20 mouse cellular contexts compared by ENCODE assay signal in the genomic region with DNA sequence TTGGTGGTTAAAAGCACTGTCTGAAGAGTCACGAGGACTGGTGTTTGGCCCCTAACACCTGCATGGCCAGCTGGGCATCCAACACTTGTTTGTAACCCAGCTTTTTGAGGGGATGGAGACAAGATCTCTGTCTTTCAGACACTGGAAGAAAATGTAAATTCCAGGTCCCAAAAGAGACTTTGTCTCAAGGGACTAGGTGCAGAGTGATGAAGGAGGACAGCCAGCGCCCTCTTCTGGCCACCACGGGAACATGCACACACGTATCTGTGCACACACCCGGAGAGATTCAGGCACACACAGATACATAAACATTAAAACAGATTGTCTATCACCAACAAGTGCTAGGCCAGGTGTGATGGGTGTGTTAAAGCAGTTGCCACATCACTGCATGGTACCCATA.
DNase-seq lines count a peak whose midpoint lies in the region; ATAC-seq and TF ChIP-seq lines count a peak whose summit lies in the region.
"Had no signal": no experiment of that assay in that cellular context is flagged by ENCODE, and none has a peak within 500 bp of the region (broad histone marks: within the 10 kb centered on the region; RNA-seq: fewer than 3 reads in every experiment).

No protein-coding gene starts in this region.

- H3K9me3 ChIP-seq in heart, embryonic 12.5 days (replicated peaks), result no peaks in the 10 kb centered on the region
- H3K9me3 ChIP-seq in liver, embryonic 14.5 days (ENCODE audit: control insufficient read depth, low read length), result no peaks in the 10 kb centered on the region
- no peaks in the 10 kb centered on the region for H3K9me3 ChIP-seq in liver, embryonic 11.5 days (ENCODE audit: control insufficient read depth, low read length)
- H3K9me3 ChIP-seq in CH12.LX (replicated peaks; ENCODE audit: low read length), result peaks cover 7% of the 10 kb centered on the region
- H3K9me3 ChIP-seq: forebrain, embryonic 15.5 days; neural tube, embryonic 13.5 days had no signal

- H3K4me2 ChIP-seq in heart, embryonic 12.5 days, result no peak overlapping the region
- no peak overlapping the region for H3K4me2 ChIP-seq in liver, embryonic 14.5 days (ENCODE audit: low read depth)
- H3K4me2 ChIP-seq in liver, embryonic 11.5 days, result no peak overlapping the region
- no peak overlapping the region for H3K4me2 ChIP-seq in CH12.LX (ENCODE audit: insufficient read depth, low read depth, poor library complexity, severe bottlenecking)
- H3K4me2 ChIP-seq: forebrain, embryonic 15.5 days; hindbrain, embryonic 14.5 days; liver, embryonic 13.5 days; neural tube, embryonic 13.5 days had no signal

- peak; percentile 3 for TF ChIP-seq RAD21 in CH12.LX (IDR thresholded peaks at IDR 0.05; ENCODE audit: low read depth, low read length)

- no peak for DNase-seq in heart, adult 2 months
- no peak for DNase-seq in liver, embryonic 14.5 days (ENCODE audit: low read depth in 3 of 3, low spot score in 3 of 3)
- DNase-seq in liver, embryonic 11.5 days (ENCODE audit: low spot score), result no peak
- DNase-seq in CH12.LX (ENCODE audit: extremely low read depth), result no peak
- DNase-seq in spleen, postnatal 4 days (ENCODE audit: low spot score in 2 of 2), result no peak
- no peak for DNase-seq in frontal cortex, postnatal 36 days (ENCODE audit: low spot score in 2 of 2)
- DNase-seq: adrenal gland, adult 2 months; cerebellum, adult 18-20 months; heart, postnatal 14 days; kidney, adult 8-10 months; liver, embryonic 13.5 days; right cerebral cortex, postnatal 4 days; thymus, postnatal 14 days had no signal

- ATAC-seq in heart, embryonic 12.5 days (ENCODE audit: insufficient number of reproducible peaks, low FRiP score), result no peak
- no peak for ATAC-seq in liver, embryonic 14.5 days (ENCODE audit: insufficient read depth)
- ATAC-seq in liver, embryonic 11.5 days (replicated peaks; ENCODE audit: low FRiP score), result no peak
- ATAC-seq: forebrain, embryonic 15.5 days; midbrain, embryonic 16.5 days had no signal

- H3K27me3 ChIP-seq in heart, adult 2 months (ENCODE audit: control insufficient read depth, insufficient read depth, low read length), result no peaks in the 10 kb centered on the region
- no peaks in the 10 kb centered on the region; the same call in 1 of the 2 replicates for H3K27me3 ChIP-seq in heart, embryonic 12.5 days (replicated peaks)
- peaks cover 2% of the 10 kb centered on the region; the same call in 1 of the 2 replicates for H3K27me3 ChIP-seq in liver, embryonic 14.5 days (ENCODE audit: control insufficient read depth, insufficient read depth, low read length)
- H3K27me3 ChIP-seq in liver, embryonic 11.5 days (replicated peaks; ENCODE audit: control insufficient read depth, insufficient read depth, low read length), result no peaks in the 10 kb centered on the region; the same call in 1 of the 2 replicates
- no peaks in the 10 kb centered on the region for H3K27me3 ChIP-seq in CH12.LX (replicated peaks)
- H3K27me3 ChIP-seq: forebrain, embryonic 15.5 days had no signal

- in situ Hi-C loops in CH12.LX (cut with MboI; ENCODE audit: low pct_ligation_motif_present, low pct_unique_long_range_greater_than_20kb, low sequenced_read_pairs), result no loop called here

- H3K9ac ChIP-seq in heart, adult 2 months (ENCODE audit: low read depth, low read length), result no peak overlapping the region
- no peak overlapping the region for H3K9ac ChIP-seq in heart, embryonic 12.5 days
- no peak overlapping the region for H3K9ac ChIP-seq in liver, embryonic 14.5 days (replicated peaks)
- no peak overlapping the region for H3K9ac ChIP-seq in liver, embryonic 11.5 days (ENCODE audit: low read depth, low read length)
- H3K9ac ChIP-seq in CH12.LX (ENCODE audit: insufficient read depth, low read depth), result no peak overlapping the region
- H3K9ac ChIP-seq: forebrain, embryonic 15.5 days; hindbrain, embryonic 14.5 days; liver, embryonic 13.5 days; neural tube, embryonic 13.5 days had no signal

- WGBS in heart, adult 2 months, result 96% methylated on average over 5 of the region's 5 CpGs
- 91% methylated on average over 5 of the region's 5 CpGs for WGBS in heart, embryonic 12.5 days
- WGBS in liver, embryonic 14.5 days (ENCODE audit: insufficient replicate concordance), result 85% methylated on average over 5 of the region's 5 CpGs
- 95% methylated on average over 5 of the region's 5 CpGs for WGBS in liver, embryonic 11.5 days

- intact Hi-C loops in heart, adult 2 months (cut with DNase I), result no loop called here

- no peaks in the 10 kb centered on the region for H3K36me3 ChIP-seq in heart, adult 2 months (ENCODE audit: control insufficient read depth, insufficient read depth, low read length)
- H3K36me3 ChIP-seq in heart, embryonic 12.5 days, result no peaks in the 10 kb centered on the region
- H3K36me3 ChIP-seq in liver, embryonic 14.5 days (replicated peaks; ENCODE audit: control insufficient read depth, insufficient read depth, low read depth), result no peaks in the 10 kb centered on the region
- no peaks in the 10 kb centered on the region for H3K36me3 ChIP-seq in liver, embryonic 11.5 days (ENCODE audit: control insufficient read depth, insufficient read depth, low read length)
- H3K36me3 ChIP-seq in CH12.LX (replicated peaks in 1 of 2; ENCODE audit: control insufficient read depth in 1 of 2, insufficient read depth in 1 of 2, low read length in 1 of 2), result no peaks in the 10 kb centered on the region
- H3K36me3 ChIP-seq: forebrain, embryonic 15.5 days; liver, embryonic 13.5 days; neural tube, embryonic 13.5 days had no signal

- no peaks in the 10 kb centered on the region for H3K79me2 ChIP-seq in heart, adult 2 months (replicated peaks; ENCODE audit: control insufficient read depth, insufficient read depth, low read length)
- no peaks in the 10 kb centered on the region for H3K79me2 ChIP-seq in CH12.LX (replicated peaks; ENCODE audit: control insufficient read depth, extremely low read depth, insufficient read depth, poor library complexity, severe bottlenecking)

- peak; percentile 42 for TF ChIP-seq CTCF in heart, adult 2 months (IDR thresholded peaks at IDR 0.05)
- TF ChIP-seq CTCF in liver, embryonic 14.5 days (IDR thresholded peaks at IDR 0.05; ENCODE audit: low read depth), result peak; percentile 81
- TF ChIP-seq CTCF in CH12.LX (conservative IDR thresholded peaks at IDR 0.05 in 1 of 2, IDR thresholded peaks at IDR 0.05 in 1 of 2; ENCODE audit: low read depth in 2 of 2, low read length in 2 of 2), result peak; percentile 15 to 47; a peak in 2 of 4 replicates
- 0 out of 2 replicates have a peak, but pooled peaks have one; percentile 13 for TF ChIP-seq CTCF in cortical plate, adult 2 months (IDR thresholded peaks at IDR 0.05; ENCODE audit: extremely low read depth, insufficient read depth, low read length)

- dilution Hi-C loops in CH12.LX (cut with MboI; ENCODE audit: extremely low pct_ligation_motif_present, extremely low pct_unique_long_range_greater_than_20kb, low sequenced_read_pairs), result no loop called here

- no peak overlapping the region for H3K4me3 ChIP-seq in heart, adult 2 months
- H3K4me3 ChIP-seq in heart, embryonic 12.5 days, result no peak overlapping the region
- H3K4me3 ChIP-seq in liver, embryonic 14.5 days (ENCODE audit: insufficient read depth in 1 of 2, low read depth in 2 of 2, low read length in 2 of 2), result no peak overlapping the region
- no peak overlapping the region for H3K4me3 ChIP-seq in liver, embryonic 11.5 days (ENCODE audit: low read depth, low read length)
- no peak overlapping the region for H3K4me3 ChIP-seq in CH12.LX (replicated peaks in 1 of 3; ENCODE audit: low read depth in 2 of 3, low read length in 2 of 3, poor library complexity in 1 of 3)
- H3K4me3 ChIP-seq in cortical plate, adult 2 months (ENCODE audit: insufficient read depth, low read length), result no peak overlapping the region
- H3K4me3 ChIP-seq: erythroblast, embryonic 14.5 days; forebrain, embryonic 15.5 days; liver, embryonic 13.5 days; neural tube, embryonic 13.5 days had no signal

- no peak overlapping the region for H3K27ac ChIP-seq in heart, adult 2 months
- H3K27ac ChIP-seq in heart, embryonic 12.5 days (ENCODE audit: poor library complexity, severe bottlenecking), result no peak overlapping the region
- no peak overlapping the region for H3K27ac ChIP-seq in liver, embryonic 14.5 days
- no peak overlapping the region for H3K27ac ChIP-seq in liver, embryonic 11.5 days (ENCODE audit: low read depth, low read length)
- H3K27ac ChIP-seq in CH12.LX (ENCODE audit: insufficient read depth, low read depth), result no peak overlapping the region
- no peak overlapping the region for H3K27ac ChIP-seq in cortical plate, adult 2 months (ENCODE audit: insufficient read depth, low read length)
- H3K27ac ChIP-seq: forebrain, embryonic 15.5 days; hindbrain, embryonic 14.5 days had no signal

- TF ChIP-seq EP300 in heart, adult 2 months (IDR thresholded peaks at IDR 0.05; ENCODE audit: insufficient read depth, low read depth, low read length), result no peak
- TF ChIP-seq EP300 in liver, embryonic 14.5 days (IDR thresholded peaks at IDR 0.05; ENCODE audit: low read depth), result no peak
- no peak for TF ChIP-seq EP300 in CH12.LX (IDR thresholded peaks at IDR 0.05; ENCODE audit: low read length)

- peaks cover 2% of the 10 kb centered on the region; the same call in 1 of the 2 replicates for H3K4me1 ChIP-seq in heart, adult 2 months (ENCODE audit: control insufficient read depth, insufficient read depth, low read length)
- H3K4me1 ChIP-seq in heart, embryonic 12.5 days (replicated peaks), result peaks cover 10% of the 10 kb centered on the region
- peaks cover 27 to 43% of the 10 kb centered on the region in 2 experiments for H3K4me1 ChIP-seq in liver, embryonic 14.5 days (replicated peaks; ENCODE audit: control insufficient read depth in 2 of 2, insufficient read depth in 2 of 2, low read length in 1 of 2)
- no peaks in the 10 kb centered on the region for H3K4me1 ChIP-seq in liver, embryonic 11.5 days (replicated peaks; ENCODE audit: control insufficient read depth, insufficient read depth, low read length)
- 0 out of 4 replicates have a peak, but pooled peaks cover 0 to 2% of the 10 kb centered on the region in 2 experiments for H3K4me1 ChIP-seq in CH12.LX (ENCODE audit: control insufficient read depth in 1 of 2, insufficient read depth in 2 of 2)
- no peaks in the 10 kb centered on the region for H3K4me1 ChIP-seq in cortical plate, adult 2 months (ENCODE audit: control insufficient read depth, insufficient read depth, low read length)

- TF ChIP-seq POLR2A in heart, adult 2 months (IDR thresholded peaks at IDR 0.05; ENCODE audit: insufficient read depth, low read depth, low read length), result no peak
- TF ChIP-seq POLR2A in CH12.LX (IDR thresholded peaks at IDR 0.05; ENCODE audit: low read depth, low read length), result no peak
- TF ChIP-seq POLR2A in cortical plate, adult 2 months (IDR thresholded peaks at IDR 0.05; ENCODE audit: extremely low read depth, insufficient read depth, low read length), result no peak

TF ChIP-seq in CH12.LX, 34 proteins besides CTCF, POLR2A, EP300 and RAD21:
- TF ChIP-seq SMC3 (IDR thresholded peaks at IDR 0.05; ENCODE audit: low read depth, low read length) (peak; percentile 26), MEF2A (IDR thresholded peaks at IDR 0.05; ENCODE audit: borderline replicate concordance, low read depth, low read length) (no peak)

Comparison
In these comparisons a context has a peak if more than half of its experiments do, and no peak if none do; other contexts are left out.
1. CTCF ChIP-seq: peak in every context shown above with its lines; median percentile 81 in liver, embryonic 14.5 days; 42 in heart, adult 2 months; 31 in CH12.LX; 13 in cortical plate, adult 2 months.